In genomic region chr2:73045505-73045904, GRCm38 (mm10) we compare ENCODE assay signal across 41 mouse cellular contexts. TPM values are rescaled to one million over a fixed set of nuclear protein-coding genes. Genes with fewer than 3 reads are reported as not detected.
"Had no signal": no experiment of that assay in that cellular context is flagged by ENCODE, and none has a peak within 500 bp of the region (broad histone marks: within the 10 kb centered on the region; RNA-seq: fewer than 3 reads in every experiment).

No protein-coding gene starts in this region.

- H3K4me3 ChIP-seq: heart, embryonic 13.5 days; heart, embryonic 15.5 days; hindbrain, embryonic 13.5 days; hindbrain, embryonic 15.5 days; kidney, embryonic 15.5 days; limb, embryonic 10.5 days; limb, embryonic 12.5 days; liver, embryonic 13.5 days; liver, embryonic 15.5 days had no signal

- H3K4me1 ChIP-seq: hindbrain, embryonic 13.5 days; hindbrain, embryonic 15.5 days had no signal

- H3K9ac ChIP-seq: forebrain, postnatal 0 days; heart, embryonic 13.5 days; heart, embryonic 15.5 days; hindbrain, embryonic 13.5 days; hindbrain, embryonic 15.5 days; kidney, embryonic 15.5 days; limb, embryonic 12.5 days; liver, embryonic 13.5 days; liver, embryonic 15.5 days; liver, postnatal 0 days had no signal

- H3K27me3 ChIP-seq: heart, embryonic 13.5 days; heart, embryonic 15.5 days; hindbrain, embryonic 15.5 days; kidney, embryonic 15.5 days; limb, embryonic 12.5 days had no signal

- ATAC-seq: forebrain, postnatal 0 days; hindbrain, postnatal 0 days; intestine, embryonic 16.5 days; liver, postnatal 0 days had no signal

- H3K4me2 ChIP-seq: heart, embryonic 11.5 days; heart, embryonic 13.5 days; heart, embryonic 15.5 days; hindbrain, embryonic 13.5 days; hindbrain, embryonic 15.5 days; kidney, embryonic 15.5 days; limb, embryonic 12.5 days; liver, embryonic 11.5 days; liver, embryonic 13.5 days; liver, embryonic 15.5 days had no signal

- H3K36me3 ChIP-seq: heart, embryonic 13.5 days; heart, embryonic 15.5 days; hindbrain, embryonic 13.5 days; hindbrain, embryonic 15.5 days; kidney, embryonic 15.5 days; limb, embryonic 10.5 days; limb, embryonic 12.5 days; liver, embryonic 13.5 days; liver, embryonic 15.5 days had no signal

- H3K27ac ChIP-seq: hindbrain, embryonic 13.5 days; hindbrain, embryonic 15.5 days; hindbrain, postnatal 0 days; liver, embryonic 13.5 days; liver, embryonic 15.5 days had no signal

- H3K9me3 ChIP-seq: heart, embryonic 13.5 days; heart, embryonic 15.5 days; hindbrain, embryonic 13.5 days; hindbrain, embryonic 15.5 days; kidney, embryonic 15.5 days; limb, embryonic 10.5 days; limb, embryonic 12.5 days; liver, embryonic 13.5 days; liver, embryonic 15.5 days had no signal

- DNase-seq: forebrain, postnatal 0 days; gastrocnemius, postnatal 10 days; gastrocnemius, postnatal 25 days; kidney, adult 11 months; kidney, adult 2 months; kidney, adult 9 months; kidney, postnatal 14 days; kidney, postnatal 36 days; layer of hippocampus, adult 9-11 months; layer of hippocampus, postnatal 36 days; liver; liver, embryonic 13.5 days; liver, postnatal 0 days had no signal

RNA-seq across cellular contexts. Expression of gene Gm11084, which starts 59.0 kb away (rescaled TPM):
- total RNA-seq: forebrain, postnatal 0 days; gastrocnemius, adult 18-20 months; gastrocnemius, postnatal 10 days; gastrocnemius, postnatal 25 days; heart, postnatal 25 days; hematopoietic stem cell, adult 5-6 weeks; hindbrain, postnatal 0 days; layer of hippocampus, adult 18-20 months; layer of hippocampus, adult 8-10 months; layer of hippocampus, postnatal 14 days; layer of hippocampus, postnatal 36 days; left cerebral cortex, adult 18-20 months; left cerebral cortex, adult 8-10 months; left cerebral cortex, postnatal 14 days; left cerebral cortex, postnatal 36 days had no signal
- polyA plus RNA-seq: forebrain, postnatal 0 days; gonadal fat pad, adult 2 months; heart, embryonic 11.5 days; heart, embryonic 13.5 days; heart, embryonic 15.5 days; hindbrain, embryonic 11.5 days; hindbrain, embryonic 13.5 days; hindbrain, embryonic 15.5 days; hindbrain, postnatal 0 days; intestine, embryonic 14.5 days; intestine, embryonic 16.5 days; kidney, adult 2 months; kidney, embryonic 15.5 days; kidney, postnatal 0 days; large intestine, adult 2 months; limb, embryonic 10.5 days; limb, embryonic 12.5 days; limb, embryonic 14.5 days; liver, embryonic 11.5 days; liver, embryonic 13.5 days; liver, embryonic 15.5 days; liver, postnatal 0 days had no signal
